Mouse (Mus musculus) intestine, postnatal 0 days (tissue): ENCODE measurements at regions not wholly inside any gene's neighbourhood (a gene's known extent, or its start where the extent isn't known, plus 50 kb on each side); places are given as distances from the start of the nearest gene placed in this dataset.

Source experiments
- ATAC-seq: fragments of 200-750 bp; cut with Nextera tagmentation; 2 replicates; pipeline ENCODE4 v1.8.0; 2017; ENCODE audit warnings: mild to moderate bottlenecking, moderate TSS enrichment, moderate library complexity
- H3K27ac ChIP-seq: fragments of 300-500 bp; sonication (generic); 2 replicates; pipeline ENCODE4 v1.5.1; 2014; ENCODE audit warnings: mild to moderate bottlenecking, low read depth, low read length, moderate library complexity
- H3K27me3 ChIP-seq: fragments of 300-500 bp; sonication (generic); replicated peaks from 2 replicates; pipeline ENCODE4 v1.6.1; 2014; ENCODE audit warnings: low read length, mixed read lengths; ENCODE audit not compliant: control insufficient read depth, insufficient read depth
- H3K36me3 ChIP-seq: fragments of 300-500 bp; sonication (generic); 2 replicates; pipeline ENCODE4 v1.6.1; 2014; ENCODE audit warnings: mild to moderate bottlenecking, moderate library complexity; ENCODE audit not compliant: control insufficient read depth, insufficient read depth
- H3K4me1 ChIP-seq: fragments of 300-500 bp; sonication (generic); replicated peaks from 2 replicates; pipeline ENCODE4 v1.6.1; 2014; ENCODE audit warnings: antibody characterized with exemption, low read length, mixed read lengths; ENCODE audit not compliant: control insufficient read depth, insufficient read depth
- H3K4me2 ChIP-seq: fragments of 300-500 bp; sonication (generic); replicated peaks from 2 replicates; pipeline ENCODE4 v1.6.1; 2014; ENCODE audit warnings: low read depth, mild to moderate bottlenecking, moderate library complexity
- H3K4me3 ChIP-seq: fragments of 300-500 bp; sonication (generic); 2 replicates; pipeline ENCODE4 v1.5.1; 2014; ENCODE audit warnings: low read depth, low read length
- H3K9ac ChIP-seq: fragments of 300-500 bp; sonication (generic); 2 replicates; pipeline ENCODE4 v1.6.1; 2014; ENCODE audit warnings: mild to moderate bottlenecking, low read depth, low read length
- H3K9me3 ChIP-seq: fragments of 300-500 bp; sonication (generic); 2 replicates; pipeline ENCODE4 v1.6.1; 2016; ENCODE audit warnings: mixed run types; ENCODE audit not compliant: control insufficient read depth
- CTCF ChIP-seq: sonication (generic); IDR thresholded peaks from 2 replicates; pipeline ENCODE4 v1.5.1; 2016; ENCODE audit warnings: low read depth, mild to moderate bottlenecking, control low read depth, antibody characterized with exemption, moderate library complexity
- WGBS: fragments of 180-500 bp; shearing (Covaris S2); extraction: QIAGEN DNeasy Blood & Tissue Kit; methylation state at CpG from one replicate; pipeline ENCODE4 v1.1.7; 2014; 5-methylcytosine and 5-hydroxymethylcytosine counted together

DNA sequence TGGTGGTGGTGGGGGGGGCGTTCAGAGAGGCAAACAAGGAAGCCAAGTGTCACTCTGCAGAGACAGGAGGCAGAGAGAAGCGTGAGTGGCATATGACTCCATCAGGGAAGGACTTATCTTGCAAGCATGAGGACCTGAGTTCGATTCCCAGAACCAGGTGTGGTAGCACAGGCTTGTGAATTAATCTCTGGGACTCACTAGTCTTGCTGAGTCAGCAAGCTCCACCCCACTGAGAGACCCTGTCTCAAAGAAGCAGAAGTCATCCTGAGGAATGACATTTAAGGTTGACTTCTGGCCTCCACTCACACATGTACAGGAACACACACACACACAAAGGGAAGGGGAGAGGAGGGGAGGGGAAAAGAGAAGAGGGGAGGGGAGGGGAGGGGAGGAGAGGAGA lies 156.5 kb downstream of the Rplp1 start:
- H3K4me3 ChIP-seq: no peak overlapping the region
- ATAC-seq: no peak
- no peak overlapping the region for H3K9ac ChIP-seq
- H3K4me2 ChIP-seq: no peak overlapping the region
- 98% methylated on average over 3 of the region's 3 CpGs for WGBS
- H3K27ac ChIP-seq: no peak overlapping the region
- H3K27me3 ChIP-seq: no peaks in the 10 kb centered on the region
- H3K9me3 ChIP-seq: no peaks in the 10 kb centered on the region
- no peak for TF ChIP-seq CTCF
- H3K4me1 ChIP-seq: no peaks in the 10 kb centered on the region
- no peaks in the 10 kb centered on the region for H3K36me3 ChIP-seq

GRCm38 (mm10) chr9:61756801-61757342 lies 157.5 kb downstream of the Rplp1 start:
- ATAC-seq: no peak
- no peaks in the 10 kb centered on the region for H3K36me3 ChIP-seq
- H3K9ac ChIP-seq: no peak overlapping the region
- no peak for TF ChIP-seq CTCF
- no peaks in the 10 kb centered on the region for H3K4me1 ChIP-seq
- 47% methylated on average over 24 of the region's 24 CpGs for WGBS
- H3K27ac ChIP-seq: no peak overlapping the region
- no peak overlapping the region for H3K4me3 ChIP-seq
- H3K27me3 ChIP-seq: no peaks in the 10 kb centered on the region
- no peak overlapping the region for H3K4me2 ChIP-seq
- H3K9me3 ChIP-seq: no peaks in the 10 kb centered on the region

DNA sequence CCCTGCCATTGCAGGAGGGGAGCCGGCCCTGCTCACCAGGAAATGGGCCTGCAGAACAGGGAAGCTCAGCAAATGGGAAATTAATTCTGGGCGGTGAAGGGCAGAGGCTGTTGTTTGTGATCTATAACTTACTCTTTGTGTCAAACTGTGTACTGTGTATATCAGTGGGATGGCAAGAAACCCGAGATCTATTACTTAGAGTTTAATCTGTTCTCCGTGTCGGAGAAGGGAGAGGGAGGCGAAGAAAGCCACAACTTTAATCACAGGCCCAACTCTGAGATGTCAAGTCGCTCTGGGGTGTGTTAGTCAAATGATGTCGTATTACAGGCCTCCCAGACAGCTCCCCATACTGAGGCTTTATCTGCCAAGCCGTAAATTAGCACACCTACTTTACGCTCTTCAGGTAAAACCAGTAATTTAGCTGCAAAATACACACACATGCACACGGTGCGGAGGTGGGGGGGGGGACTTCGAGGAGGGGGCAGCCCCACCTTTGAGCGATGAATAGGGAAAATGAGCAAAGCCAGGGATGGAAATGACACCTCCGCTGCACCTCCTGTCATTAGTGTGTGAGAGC lies 158.0 kb downstream of the Rplp1 start:
- no peak overlapping the region for H3K27ac ChIP-seq

GRCm38 (mm10) chr9:61755311-61755710 lies 159.0 kb downstream of the Rplp1 start:
- Histone ChIP-seq H3K27me3 (no peaks in the 10 kb centered on the region), H3K36me3 (no peaks in the 10 kb centered on the region), H3K4me1 (no peaks in the 10 kb centered on the region), H3K9ac (no peak overlapping the region), H3K4me2 (no peak overlapping the region), H3K27ac (no peak overlapping the region), H3K4me3 (no peak overlapping the region), H3K9me3 (no peaks in the 10 kb centered on the region)
- WGBS: 86% methylated on average over 3 of the region's 3 CpGs
- no peak for TF ChIP-seq CTCF
- ATAC-seq: no peak

More for the DNA sequence above, 158.0 kb downstream of the Rplp1 start:
- H3K9ac ChIP-seq: no peak overlapping the region
- no peak for ATAC-seq
- H3K4me2 ChIP-seq: no peak overlapping the region
- no peak for TF ChIP-seq CTCF
- no peaks in the 10 kb centered on the region for H3K36me3 ChIP-seq
- WGBS: 44% methylated on average over 15 of the region's 15 CpGs
- H3K9me3 ChIP-seq: no peaks in the 10 kb centered on the region
- no peaks in the 10 kb centered on the region for H3K27me3 ChIP-seq
- no peak overlapping the region for H3K4me3 ChIP-seq
- H3K4me1 ChIP-seq: no peaks in the 10 kb centered on the region

- H3K36me3 ChIP-seq: no peaks in the 10 kb centered on the region
- no peaks in the 10 kb centered on the region for H3K9me3 ChIP-seq
- 32% methylated on average over 10 of the region's 10 CpGs for WGBS
- H3K27me3 ChIP-seq: no peaks in the 10 kb centered on the region
- no peak for TF ChIP-seq CTCF
- no peak overlapping the region for H3K9ac ChIP-seq
- H3K4me3 ChIP-seq: no peak overlapping the region
- H3K27ac ChIP-seq: no peak overlapping the region
- no peaks in the 10 kb centered on the region for H3K4me1 ChIP-seq
- no peak overlapping the region for H3K4me2 ChIP-seq
- no peak for ATAC-seq
Measured at GRCm38 (mm10) chr9:61753795-61754194, 160.5 kb downstream of the Rplp1 start.

GRCm38 (mm10) chr9:61749201-61749600 lies 165.1 kb downstream of the Rplp1 start:
- 89% methylated on average over 4 of the region's 4 CpGs for WGBS
- Histone ChIP-seq H3K36me3 (no peaks in the 10 kb centered on the region), H3K4me2 (no peak overlapping the region), H3K9ac (no peak overlapping the region), H3K4me1 (no peaks in the 10 kb centered on the region), H3K27me3 (no peaks in the 10 kb centered on the region), H3K9me3 (no peaks in the 10 kb centered on the region), H3K4me3 (no peak overlapping the region), H3K27ac (no peak overlapping the region)
- no peak for ATAC-seq
- no peak for TF ChIP-seq CTCF

- no peak for TF ChIP-seq CTCF
Measured at GRCm38 (mm10) chr9:61748416-61748815, 165.9 kb downstream of the Rplp1 start.

More at GRCm38 (mm10) chr9:61748416-61748815, 165.9 kb downstream of the Rplp1 start:
- ATAC-seq: no peak
- Histone ChIP-seq H3K4me2 (no peak overlapping the region), H3K27me3 (no peaks in the 10 kb centered on the region), H3K4me1 (no peaks in the 10 kb centered on the region), H3K9ac (no peak overlapping the region), H3K27ac (no peak overlapping the region), H3K4me3 (no peak overlapping the region), H3K36me3 (no peaks in the 10 kb centered on the region), H3K9me3 (no peaks in the 10 kb centered on the region)
